In genomic region chr1:134368777-134369337, GRCm38 (mm10) we compare ENCODE assay signal across 8 mouse cellular contexts. TPM values are rescaled to one million over a fixed set of nuclear protein-coding genes. Genes with fewer than 3 reads are reported as not detected.
DNase-seq lines count a peak whose midpoint lies in the region; ATAC-seq lines count a peak whose summit lies in the region.

No protein-coding gene starts in this region.

- H3K9me3 ChIP-seq in hindbrain, embryonic 14.5 days (ENCODE audit: control insufficient read depth, low read length), result no peaks in the 10 kb centered on the region

- no peak overlapping the region for H3K4me2 ChIP-seq in hindbrain, embryonic 14.5 days (replicated peaks)

- no peaks in the 10 kb centered on the region for H3K4me1 ChIP-seq in hindbrain, embryonic 14.5 days (replicated peaks; ENCODE audit: control insufficient read depth, insufficient read depth, low read length)

- no peak overlapping the region for H3K27ac ChIP-seq in hindbrain, embryonic 14.5 days

- no peaks in the 10 kb centered on the region for H3K27me3 ChIP-seq in hindbrain, embryonic 14.5 days (ENCODE audit: control insufficient read depth, insufficient read depth, low read length)

- H3K4me3 ChIP-seq in hindbrain, embryonic 14.5 days (replicated peaks; ENCODE audit: low read length), result no peak overlapping the region

- peak; percentile 84 for ATAC-seq in common myeloid progenitor, adult 5-6 weeks (replicated peaks; ENCODE audit: low read depth, poor library complexity, severe bottlenecking)
- ATAC-seq in hindbrain, embryonic 14.5 days (ENCODE audit: low FRiP score), result no peak
- no peak for ATAC-seq in inflammation-experienced regulatory T-cells, adult 6 months

- peak; percentile 57 to 64 for DNase-seq in left cerebral cortex, adult 18-20 months (ENCODE audit: low spot score in 2 of 2)
- no peak for DNase-seq in left cerebral cortex, adult 11 months (ENCODE audit: low spot score)
- peak; percentile 34 for DNase-seq in T-cell, adult 2 months (ENCODE audit: low spot score)
- peak; percentile 75 for DNase-seq in hindbrain, embryonic 14.5 days (ENCODE audit: low spot score)
- DNase-seq in lung, adult 18-20 months, result peak; percentile 41 to 62
- peak; percentile 25 for DNase-seq in right cerebral cortex, postnatal 25 days

- no peaks in the 10 kb centered on the region for H3K36me3 ChIP-seq in hindbrain, embryonic 14.5 days (replicated peaks; ENCODE audit: control insufficient read depth, insufficient read depth)

- no peak overlapping the region for H3K9ac ChIP-seq in hindbrain, embryonic 14.5 days

- WGBS in hindbrain, embryonic 14.5 days, result 53% methylated on average over 9 of the region's 9 CpGs

RNA-seq across cellular contexts. Expression of gene Tmem183a, which starts 7.1 kb away (rescaled TPM):
- 10 to 100 TPM; 65.6 to 69.1 TPM for total RNA-seq in left cerebral cortex, adult 18-20 months (2021)
- 44.0 and 51.2 TPM in 2 replicates for total RNA-seq in common myeloid progenitor, adult 5-6 weeks (2017)
- 134 and 140 TPM in 2 replicates for polyA plus RNA-seq in hindbrain, embryonic 14.5 days (2014; fragmentation: Nextera tagmentation; extraction: Ambion mirVana)
- 10 to 100 TPM; 25.8 to 26.9 (median 26.6) TPM for polyA plus RNA-seq in inflammation-experienced regulatory T-cells, adult 6 months (2017; shearing (Covaris generic))

RNA-seq across cellular contexts. Expression of gene 4933406M09Rik, which starts 16.9 kb away (rescaled TPM):
- total RNA-seq in left cerebral cortex, adult 18-20 months (2021), result not detected
- not detected in 2 replicates for total RNA-seq in common myeloid progenitor, adult 5-6 weeks (2017)
- polyA plus RNA-seq in hindbrain, embryonic 14.5 days (2014; fragmentation: Nextera tagmentation; extraction: Ambion mirVana), result not detected in 2 replicates
- polyA plus RNA-seq in inflammation-experienced regulatory T-cells, adult 6 months (2017; shearing (Covaris generic)), result not detected

RNA-seq across cellular contexts. Expression of gene Ppfia4, which starts 36.1 kb away (rescaled TPM):
- 10 to 100 TPM; 44.2 to 45.4 TPM for total RNA-seq in left cerebral cortex, adult 18-20 months (2021)
- total RNA-seq in common myeloid progenitor, adult 5-6 weeks (2017), result 5.1 and 5.3 TPM in 2 replicates
- 20.4 and 22.3 TPM in 2 replicates for polyA plus RNA-seq in hindbrain, embryonic 14.5 days (2014; fragmentation: Nextera tagmentation; extraction: Ambion mirVana)
- polyA plus RNA-seq in inflammation-experienced regulatory T-cells, adult 6 months (2017; shearing (Covaris generic)), result 1 to 10 TPM in 1 of 3 experiments, under 1 TPM in 1, not detected in 1; 0.24 to 1.4 TPM

RNA-seq across cellular contexts. Expression of gene Cyb5r1, which starts 36.5 kb away (rescaled TPM):
- total RNA-seq in left cerebral cortex, adult 18-20 months (2021), result 10 to 100 TPM; 22.4 to 30.3 TPM
- total RNA-seq in common myeloid progenitor, adult 5-6 weeks (2017), result 22.5 and 23.4 TPM in 2 replicates
- polyA plus RNA-seq in hindbrain, embryonic 14.5 days (2014; fragmentation: Nextera tagmentation; extraction: Ambion mirVana), result 11.1 and 13.3 TPM in 2 replicates
- 10 to 100 TPM; 15.3 to 29.6 (median 23.0) TPM for polyA plus RNA-seq in inflammation-experienced regulatory T-cells, adult 6 months (2017; shearing (Covaris generic))

RNA-seq across cellular contexts. Expression of gene Adipor1, which starts 46.3 kb away (rescaled TPM):
- 10 to 100 TPM; 59.3 to 61.4 TPM for total RNA-seq in left cerebral cortex, adult 18-20 months (2021)
- total RNA-seq in common myeloid progenitor, adult 5-6 weeks (2017), result 29.5 and 36.4 TPM in 2 replicates
- polyA plus RNA-seq in hindbrain, embryonic 14.5 days (2014; fragmentation: Nextera tagmentation; extraction: Ambion mirVana), result 80.3 and 87.5 TPM in 2 replicates
- polyA plus RNA-seq in inflammation-experienced regulatory T-cells, adult 6 months (2017; shearing (Covaris generic)), result 10 to 100 TPM; 25.7 to 45.5 (median 33.0) TPM
